Mouse (Mus musculus): ENCODE measurements around the gene Cnih3.

Cnih3 gene

GRCm38 (mm10) chr1:181399179-181399578, 46.8 kb downstream of the Cnih3 start:
- in situ Hi-C loops (cut with MboI; ENCODE audit: low sequenced_read_pairs): no loop called here

GRCm38 (mm10) chr1:181403056-181403455, 50.6 kb downstream of the Cnih3 start:
- in situ Hi-C loops (cut with MboI; ENCODE audit: low sequenced_read_pairs): no loop called here

GRCm38 (mm10) chr1:181407281-181407680, 54.9 kb downstream of the Cnih3 start:
- in situ Hi-C loops (cut with MboI; ENCODE audit: low sequenced_read_pairs): no loop called here

GRCm38 (mm10) chr1:181408086-181408975, 55.9 kb downstream of the Cnih3 start:
- in situ Hi-C loops (cut with MboI; ENCODE audit: low sequenced_read_pairs): no loop called here

GRCm38 (mm10) chr1:181409693-181410092, 57.3 kb downstream of the Cnih3 start:
- in situ Hi-C loops (cut with MboI; ENCODE audit: low sequenced_read_pairs): no loop called here

- in situ Hi-C loops (cut with MboI; ENCODE audit: low sequenced_read_pairs): no loop called here
Observed at GRCm38 (mm10) chr1:181410647-181411254, 58.3 kb downstream of the Cnih3 start.

DNA sequence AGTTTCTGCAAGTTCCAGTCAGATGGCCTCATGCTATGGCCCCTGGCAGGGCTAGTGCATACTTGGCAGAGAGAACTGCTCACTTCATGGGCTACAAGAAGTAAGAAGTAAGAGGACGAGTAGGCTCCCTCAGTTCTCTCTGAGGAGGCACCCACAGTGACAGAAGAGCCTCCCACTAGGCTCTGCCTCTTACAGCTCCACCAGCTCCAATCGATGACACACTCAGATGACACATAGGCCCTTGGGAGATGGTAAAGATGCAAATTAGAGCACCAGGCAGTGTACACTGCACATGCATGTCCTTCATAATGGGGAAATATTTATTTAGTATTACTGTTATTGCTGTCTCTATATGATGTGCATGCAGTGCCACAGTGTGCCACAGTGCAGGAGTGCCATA, 62.6 kb downstream of the Cnih3 start:
- in situ Hi-C loops (cut with MboI; ENCODE audit: low sequenced_read_pairs): no loop called here

- in situ Hi-C loops (cut with MboI; ENCODE audit: low sequenced_read_pairs): no loop called here
Observed at GRCm38 (mm10) chr1:181416841-181417240, 64.4 kb downstream of the Cnih3 start.

GRCm38 (mm10) chr1:181417937-181418523, 65.6 kb downstream of the Cnih3 start:
- in situ Hi-C loops (cut with MboI; ENCODE audit: low sequenced_read_pairs): no loop called here

- in situ Hi-C loops (cut with MboI; ENCODE audit: low sequenced_read_pairs): no loop called here
Observed at GRCm38 (mm10) chr1:181420080-181420536, 67.7 kb downstream of the Cnih3 start.

DNA sequence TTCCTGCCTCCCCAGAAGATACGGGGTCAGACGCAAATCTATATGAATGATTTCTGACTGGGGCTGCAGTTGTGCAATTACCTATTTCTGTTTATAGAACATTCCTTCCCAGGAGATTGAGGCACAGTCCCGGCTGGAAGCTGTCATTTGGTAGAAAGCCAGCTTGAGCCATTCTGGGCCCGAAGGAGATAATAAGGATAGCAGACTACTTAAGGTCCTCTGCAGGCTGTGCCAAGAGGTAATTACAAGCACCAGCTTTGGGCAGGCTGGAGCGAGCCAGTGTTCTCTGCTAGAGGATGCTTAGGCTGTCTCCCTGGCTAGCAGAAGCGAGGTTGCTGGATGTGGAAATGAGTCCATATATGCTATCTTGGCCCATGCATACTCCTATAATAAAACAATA, 70.4 kb downstream of the Cnih3 start:
- in situ Hi-C loops (cut with MboI; ENCODE audit: low sequenced_read_pairs): no loop called here

- in situ Hi-C loops (cut with MboI; ENCODE audit: low sequenced_read_pairs): no loop called here
Observed at GRCm38 (mm10) chr1:181424922-181425321, 72.5 kb downstream of the Cnih3 start.

- in situ Hi-C loops (cut with MboI; ENCODE audit: low sequenced_read_pairs): no loop called here
Observed at GRCm38 (mm10) chr1:181425388-181425787, 73.0 kb downstream of the Cnih3 start.

- in situ Hi-C loops (cut with MboI; ENCODE audit: low sequenced_read_pairs): no loop called here
Observed at GRCm38 (mm10) chr1:181426406-181426805, 74.0 kb downstream of the Cnih3 start.

GRCm38 (mm10) chr1:181433263-181433662, 80.8 kb downstream of the Cnih3 start:
- in situ Hi-C loops (cut with MboI; ENCODE audit: low sequenced_read_pairs): no loop called here

GRCm38 (mm10) chr1:181435414-181435813, 83.0 kb downstream of the Cnih3 start:
- in situ Hi-C loops (cut with MboI; ENCODE audit: low sequenced_read_pairs): no loop called here

GRCm38 (mm10) chr1:181440982-181441603, 88.7 kb downstream of the Cnih3 start:
- in situ Hi-C loops (cut with MboI; ENCODE audit: low sequenced_read_pairs): no loop called here

- in situ Hi-C loops (cut with MboI; ENCODE audit: low sequenced_read_pairs): no loop called here
Observed at GRCm38 (mm10) chr1:181441654-181442241, 89.3 kb downstream of the Cnih3 start.

GRCm38 (mm10) chr1:181445041-181445440, 92.6 kb downstream of the Cnih3 start:
- in situ Hi-C loops (cut with MboI; ENCODE audit: low sequenced_read_pairs): no loop called here

- in situ Hi-C loops (cut with MboI; ENCODE audit: low sequenced_read_pairs): no loop called here
Observed at GRCm38 (mm10) chr1:181445630-181446257, 93.3 kb downstream of the Cnih3 start.

Measured in CH12F3 (cell line).